Mouse (Mus musculus) heart, postnatal 0 days (tissue): ENCODE results near the gene Clec2h.

Source experiments
- CTCF ChIP-seq: IDR thresholded peaks from 2 replicates; pipeline ENCODE4 v1.5.1; 2016; ENCODE audit warnings: antibody characterized with exemption, control low read depth, low read depth
- EP300 ChIP-seq: IDR thresholded peaks from 2 replicates; pipeline ENCODE4 v1.6.1; 2016; ENCODE audit warnings: antibody characterized with exemption, low read depth

GRCm38 (mm10) chr6:128622733-128623132 lies 39.5 kb upstream of the Clec2h start:
- TF ChIP-seq CTCF (no peak), EP300 (no peak)
